Mouse (Mus musculus): Measurements from ENCODE around the gene Bmyc.

GRCm38 (mm10) chr2:25676486-25676885 lies 30.1 kb upstream of the Bmyc start, which contains the start of gene Lcn6:
- TF ChIP-seq EP300 (IDR thresholded peaks at IDR 0.05; ENCODE audit: low read depth): no peak
- no peak for TF ChIP-seq CTCF (IDR thresholded peaks at IDR 0.05; ENCODE audit: low read depth)

Data from liver, embryonic 14.5 days (tissue).